Mouse (Mus musculus): ENCODE measurements at regions not wholly inside any gene's neighbourhood (a gene's known extent, or its start where the extent isn't known, plus 50 kb on each side); places are given as distances from the start of the nearest gene placed in this dataset.

- Histone ChIP-seq H3K27ac (no peak overlapping the region), H3K4me2 (no peak overlapping the region), H3K4me3 (no peak overlapping the region), H3K27me3 (0 out of 2 replicates have a peak, but pooled peaks cover 6% of the 10 kb centered on the region), H3K9ac (no peak overlapping the region), H3K36me3 (ENCODE audit: poor library complexity, severe bottlenecking) (no peaks in the 10 kb centered on the region), H3K4me1 (no peaks in the 10 kb centered on the region), H3K9me3 (replicated peaks) (no peaks in the 10 kb centered on the region)
- 71% methylated on average over 4 of the region's 4 CpGs for WGBS
- ATAC-seq = no peak
Observed at GRCm38 (mm10) chr16:30199836-30200235, 67.5 kb downstream of the Cpn2 start.

- 40% methylated on average over 4 of the region's 4 CpGs for WGBS
- 0 out of 2 replicates have a peak, but pooled peaks cover 16% of the 10 kb centered on the region for H3K27me3 ChIP-seq
- H3K36me3 ChIP-seq (ENCODE audit: poor library complexity, severe bottlenecking) = no peaks in the 10 kb centered on the region
- peaks cover 3% of the 10 kb centered on the region; the same call in 1 of the 2 replicates for H3K9me3 ChIP-seq (replicated peaks)
- peaks cover 13% of the 10 kb centered on the region for H3K4me1 ChIP-seq
- no peak overlapping the region for H3K4me3 ChIP-seq
- no peak overlapping the region for H3K4me2 ChIP-seq
- no peak overlapping the region for H3K9ac ChIP-seq
- H3K27ac ChIP-seq = no peak overlapping the region
- no peak for ATAC-seq
Observed at GRCm38 (mm10) chr16:30204144-30204543, 63.2 kb downstream of the Cpn2 start.

- H3K4me3 ChIP-seq = no peak overlapping the region
- peaks cover 5% of the 10 kb centered on the region; the same call in 1 of the 2 replicates for H3K9me3 ChIP-seq (replicated peaks)
- H3K9ac ChIP-seq = 0 out of 2 replicates have a peak overlapping the region, but pooled peaks have one; percentile 34
- H3K27me3 ChIP-seq = 0 out of 2 replicates have a peak, but pooled peaks cover 16% of the 10 kb centered on the region
- no peak for ATAC-seq
- no peaks in the 10 kb centered on the region for H3K36me3 ChIP-seq (ENCODE audit: poor library complexity, severe bottlenecking)
- 0 out of 2 replicates have a peak overlapping the region, but pooled peaks have one; percentile 14 for H3K27ac ChIP-seq
- WGBS = 4% methylated on average over 8 of the region's 8 CpGs
- H3K4me2 ChIP-seq = peak overlapping the region; percentile 38
- H3K4me1 ChIP-seq = peaks cover 13% of the 10 kb centered on the region
Observed at GRCm38 (mm10) chr16:30205314-30205815, 61.9 kb downstream of the Cpn2 start.

GRCm38 (mm10) chr16:30205816-30206356 is 61.4 kb downstream of the Cpn2 start:
- Histone ChIP-seq H3K36me3 (ENCODE audit: poor library complexity, severe bottlenecking) (no peaks in the 10 kb centered on the region), H3K4me2 (peak overlapping the region; percentile 38), H3K27me3 (0 out of 2 replicates have a peak, but pooled peaks cover 16% of the 10 kb centered on the region), H3K4me3 (no peak overlapping the region), H3K9me3 (replicated peaks) (peaks cover 5% of the 10 kb centered on the region; the same call in 1 of the 2 replicates), H3K9ac (0 out of 2 replicates have a peak overlapping the region, but pooled peaks have one; percentile 34), H3K27ac (no peak overlapping the region), H3K4me1 (peaks cover 13% of the 10 kb centered on the region)
- ATAC-seq = 0 out of 2 replicates have a peak, but pooled peaks have one; percentile 30
- whole genome bisulfite sequencing = 4% methylated on average over 15 of the region's 15 CpGs

Data from forebrain, embryonic 13.5 days (tissue).